Mouse (Mus musculus): ENCODE measurements around the gene Atxn7l2.

DNA sequence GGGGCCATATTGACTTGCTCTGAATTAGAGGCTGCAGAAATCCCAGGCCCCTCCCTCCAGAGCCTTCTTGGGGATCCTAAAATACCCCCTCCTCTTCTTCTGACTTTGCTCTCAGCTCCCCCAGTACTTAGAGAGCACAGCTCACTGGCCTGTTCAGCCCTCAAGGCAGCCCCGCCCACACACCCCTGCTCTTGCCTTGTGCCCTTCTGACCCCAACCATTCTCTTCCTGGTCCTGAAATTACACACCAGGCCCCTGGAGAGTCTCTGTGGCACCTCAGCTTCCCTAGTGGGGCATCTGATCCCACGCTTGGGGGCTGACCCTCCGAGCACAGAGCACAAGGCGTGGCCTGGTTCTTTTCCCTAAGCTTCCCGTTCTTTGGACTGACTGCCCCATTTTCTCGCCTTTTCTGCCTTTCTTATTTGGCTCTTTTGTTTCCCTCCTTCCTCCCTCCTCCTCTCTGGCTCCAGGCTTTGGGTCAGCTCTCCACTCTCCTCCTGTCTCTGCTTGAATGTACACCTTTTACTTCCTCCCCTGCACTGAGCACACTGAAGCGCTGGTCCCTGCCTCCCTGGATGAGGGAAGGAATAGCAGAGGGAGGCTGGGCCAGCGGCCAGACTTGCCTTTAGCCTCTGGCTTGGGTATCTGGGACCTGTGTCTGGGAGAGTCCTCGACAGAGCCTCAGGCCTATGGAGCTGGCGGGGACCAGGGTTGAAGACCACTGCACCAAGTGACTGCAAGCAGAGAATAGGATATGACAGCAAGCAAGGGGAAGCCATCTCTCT lies 45.0 kb downstream of the Atxn7l2 start:
- TF ChIP-seq ZNF384 (IDR thresholded peaks at IDR 0.05; ENCODE audit: low read depth, low read length): no peak
- TF ChIP-seq ZC3H11A (IDR thresholded peaks at IDR 0.05; ENCODE audit: borderline replicate concordance, low read depth, low read length): no peak
- TF ChIP-seq MAFK (IDR thresholded peaks at IDR 0.05; ENCODE audit: insufficient read depth, low read depth, low read length): no peak

Data from ES-E14 (cell line).